Mouse (Mus musculus): ENCODE data around the gene Phtf2. TPM values are rescaled to one million over a fixed set of nuclear protein-coding genes. Genes with fewer than 3 reads are reported as not detected.
"Not testable (repeated sequence)": the region's sequence is repeated elsewhere in the genome, so short reads cannot be mapped to it uniquely, and the experiment has no call there.

The Phtf2 gene
- polyA plus RNA-seq, 1 experiment = 39.3 TPM

DNA sequence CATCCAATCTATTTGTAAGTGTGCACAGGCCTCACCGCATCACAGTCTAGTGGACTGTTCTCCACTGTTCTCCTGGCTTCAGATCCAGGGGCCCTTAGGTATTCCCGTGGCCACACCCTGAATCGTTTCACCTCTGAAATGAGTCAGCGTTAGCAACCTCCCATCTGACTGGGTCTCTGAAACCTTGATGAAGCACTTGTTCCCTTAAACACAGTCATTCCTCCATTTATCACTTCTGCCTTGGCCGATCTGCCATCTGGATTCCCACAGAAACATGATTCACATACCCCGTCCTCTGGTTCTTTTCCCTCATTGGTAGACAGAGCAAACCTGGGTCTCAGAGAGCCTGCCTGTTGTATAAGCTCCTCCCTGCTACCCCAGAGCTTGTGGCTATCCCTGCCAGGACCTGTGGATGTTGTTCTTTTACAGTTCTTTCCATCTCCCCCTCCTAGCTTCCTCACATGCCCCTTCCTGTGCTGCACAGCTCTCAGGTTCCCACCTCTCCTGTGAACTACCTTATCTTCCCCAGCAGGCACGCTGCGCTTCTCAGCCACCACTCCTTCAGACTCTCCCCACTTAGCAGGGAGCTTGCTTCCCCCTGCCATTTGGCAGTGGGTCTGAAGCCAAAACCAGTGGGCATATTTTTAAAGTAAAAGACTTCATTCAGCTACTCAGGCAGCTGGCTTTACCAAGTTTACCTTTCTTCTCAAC is 103.5 kb downstream of the Phtf2 start:
- Histone ChIP-seq H3K4me3 (ENCODE audit: low read depth, low read length) (no peak overlapping the region), H3K27me3 (ENCODE audit: control insufficient read depth, insufficient read depth, low read length, poor library complexity, severe bottlenecking) (no peaks in the 10 kb centered on the region), H3K4me1 (ENCODE audit: control insufficient read depth, insufficient read depth, low read length) (no peaks in the 10 kb centered on the region), H3K9ac (ENCODE audit: low read depth, poor library complexity, severe bottlenecking) (no peak overlapping the region), H3K36me3 (ENCODE audit: control insufficient read depth, insufficient read depth, low read length, poor library complexity, severe bottlenecking) (peaks cover 6% of the 10 kb centered on the region), H3K9me3 (replicated peaks; ENCODE audit: control insufficient read depth, insufficient read depth, low read length, poor library complexity, severe bottlenecking) (no peaks in the 10 kb centered on the region), H3K27ac (ENCODE audit: insufficient read depth, low read length) (no peak overlapping the region)
- no peak for TF ChIP-seq EP300 (IDR thresholded peaks at IDR 0.05; ENCODE audit: insufficient read depth, low read depth, low read length)
- TF ChIP-seq CTCF (IDR thresholded peaks at IDR 0.05; ENCODE audit: low read depth, low read length) = no peak
- no peak for TF ChIP-seq POLR2A (IDR thresholded peaks at IDR 0.05; ENCODE audit: insufficient read depth, low read length)

DNA sequence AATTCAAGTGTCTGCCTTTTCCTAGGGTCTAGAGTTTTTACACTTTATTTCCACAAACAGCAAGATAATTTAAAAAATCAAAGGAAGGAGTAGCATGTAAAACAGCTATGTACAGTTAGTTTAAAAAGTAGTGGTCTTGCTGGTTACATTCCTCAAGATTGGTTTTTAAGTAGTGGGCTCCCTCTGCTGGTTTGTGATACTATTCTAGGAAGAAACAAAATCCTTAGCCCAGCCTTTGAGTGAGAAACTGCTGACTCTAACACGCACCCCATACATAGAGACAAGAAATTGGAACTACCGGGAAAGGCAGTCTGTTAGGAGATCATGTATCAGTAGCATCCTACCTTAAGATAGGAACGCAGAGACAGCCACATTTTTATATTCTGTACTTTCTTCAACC is 108.6 kb downstream of the Phtf2 start:
- no peaks in the 10 kb centered on the region for H3K4me1 ChIP-seq (ENCODE audit: control insufficient read depth, insufficient read depth, low read length)
- no peaks in the 10 kb centered on the region for H3K9me3 ChIP-seq (replicated peaks; ENCODE audit: control insufficient read depth, insufficient read depth, low read length, poor library complexity, severe bottlenecking)
- H3K4me3 ChIP-seq (ENCODE audit: low read depth, low read length) = no peak overlapping the region
- no peak overlapping the region for H3K27ac ChIP-seq (ENCODE audit: insufficient read depth, low read length)
- TF ChIP-seq EP300 (IDR thresholded peaks at IDR 0.05; ENCODE audit: insufficient read depth, low read depth, low read length) (no peak), CTCF (IDR thresholded peaks at IDR 0.05; ENCODE audit: low read depth, low read length) (no peak), POLR2A (IDR thresholded peaks at IDR 0.05; ENCODE audit: insufficient read depth, low read length) (no peak)
- H3K36me3 ChIP-seq (ENCODE audit: control insufficient read depth, insufficient read depth, low read length, poor library complexity, severe bottlenecking) = peaks cover 11% of the 10 kb centered on the region
- no peaks in the 10 kb centered on the region for H3K27me3 ChIP-seq (ENCODE audit: control insufficient read depth, insufficient read depth, low read length, poor library complexity, severe bottlenecking)
- no peak overlapping the region for H3K9ac ChIP-seq (ENCODE audit: low read depth, poor library complexity, severe bottlenecking)

DNA sequence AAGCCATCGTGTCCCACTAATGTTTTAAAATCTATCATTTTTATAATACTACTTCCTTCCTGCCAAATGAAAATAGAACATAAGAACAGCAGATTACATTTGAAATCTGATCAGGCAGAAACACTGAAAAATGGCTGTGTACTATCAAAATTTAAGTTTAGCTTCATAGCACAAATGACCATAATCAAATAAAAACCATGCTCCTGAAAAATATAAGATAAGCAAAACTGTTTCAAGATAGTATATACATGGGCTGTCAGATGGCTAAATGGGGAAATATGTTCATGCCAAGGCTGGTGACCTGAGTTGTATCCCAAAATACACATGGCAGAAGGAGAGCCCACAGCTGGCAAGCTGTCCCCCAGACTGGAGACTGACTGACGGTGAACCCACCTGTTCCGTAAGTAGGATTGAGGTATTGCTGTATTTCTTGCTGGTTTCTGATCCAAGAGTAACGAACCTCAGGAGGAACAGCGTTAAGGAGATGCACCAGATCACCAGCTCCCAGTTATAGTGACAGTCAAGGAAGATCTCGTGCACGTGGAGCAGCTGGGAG is 116.5 kb downstream of the Phtf2 start:
- peaks cover 5% of the 10 kb centered on the region for H3K36me3 ChIP-seq (ENCODE audit: control insufficient read depth, insufficient read depth, low read length, poor library complexity, severe bottlenecking)
- H3K4me1 ChIP-seq (ENCODE audit: control insufficient read depth, insufficient read depth, low read length) = no peaks in the 10 kb centered on the region
- H3K27ac ChIP-seq (ENCODE audit: insufficient read depth, low read length) = no peak overlapping the region
- H3K9me3 ChIP-seq (replicated peaks; ENCODE audit: control insufficient read depth, insufficient read depth, low read length, poor library complexity, severe bottlenecking) = no peaks in the 10 kb centered on the region
- no peak overlapping the region for H3K9ac ChIP-seq (ENCODE audit: low read depth, poor library complexity, severe bottlenecking)
- no peaks in the 10 kb centered on the region for H3K27me3 ChIP-seq (ENCODE audit: control insufficient read depth, insufficient read depth, low read length, poor library complexity, severe bottlenecking)
- H3K4me3 ChIP-seq (ENCODE audit: low read depth, low read length) = no peak overlapping the region
- no peak for TF ChIP-seq CTCF (IDR thresholded peaks at IDR 0.05; ENCODE audit: low read depth, low read length)
- no peak for TF ChIP-seq EP300 (IDR thresholded peaks at IDR 0.05; ENCODE audit: insufficient read depth, low read depth, low read length)
- TF ChIP-seq POLR2A (IDR thresholded peaks at IDR 0.05; ENCODE audit: insufficient read depth, low read length) = no peak

DNA sequence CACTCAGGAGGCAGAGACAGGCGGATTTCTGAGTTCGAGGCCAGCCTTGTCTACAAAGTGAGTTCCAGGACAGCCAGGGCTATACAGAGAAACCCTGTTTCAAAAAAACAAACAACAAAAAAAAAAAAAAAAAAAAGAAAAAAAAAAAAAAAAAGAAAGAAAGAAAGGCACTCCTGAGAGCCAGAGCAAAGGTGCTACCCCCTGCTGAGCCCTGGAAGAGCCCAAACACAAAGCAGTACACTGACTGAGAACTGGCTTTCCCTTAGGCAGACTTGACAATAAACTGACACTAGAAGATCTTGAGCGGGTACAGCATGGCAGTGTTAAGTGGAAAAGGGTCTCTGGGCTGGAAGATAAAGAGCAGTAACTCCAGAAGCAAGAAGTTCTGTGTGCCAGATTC is 119.5 kb downstream of the Phtf2 start:
- H3K36me3 ChIP-seq (ENCODE audit: control insufficient read depth, insufficient read depth, low read length, poor library complexity, severe bottlenecking); H3K27ac ChIP-seq (ENCODE audit: insufficient read depth, low read length); H3K9me3 ChIP-seq (replicated peaks; ENCODE audit: control insufficient read depth, insufficient read depth, low read length, poor library complexity, severe bottlenecking): not testable (repeated sequence)

DNA sequence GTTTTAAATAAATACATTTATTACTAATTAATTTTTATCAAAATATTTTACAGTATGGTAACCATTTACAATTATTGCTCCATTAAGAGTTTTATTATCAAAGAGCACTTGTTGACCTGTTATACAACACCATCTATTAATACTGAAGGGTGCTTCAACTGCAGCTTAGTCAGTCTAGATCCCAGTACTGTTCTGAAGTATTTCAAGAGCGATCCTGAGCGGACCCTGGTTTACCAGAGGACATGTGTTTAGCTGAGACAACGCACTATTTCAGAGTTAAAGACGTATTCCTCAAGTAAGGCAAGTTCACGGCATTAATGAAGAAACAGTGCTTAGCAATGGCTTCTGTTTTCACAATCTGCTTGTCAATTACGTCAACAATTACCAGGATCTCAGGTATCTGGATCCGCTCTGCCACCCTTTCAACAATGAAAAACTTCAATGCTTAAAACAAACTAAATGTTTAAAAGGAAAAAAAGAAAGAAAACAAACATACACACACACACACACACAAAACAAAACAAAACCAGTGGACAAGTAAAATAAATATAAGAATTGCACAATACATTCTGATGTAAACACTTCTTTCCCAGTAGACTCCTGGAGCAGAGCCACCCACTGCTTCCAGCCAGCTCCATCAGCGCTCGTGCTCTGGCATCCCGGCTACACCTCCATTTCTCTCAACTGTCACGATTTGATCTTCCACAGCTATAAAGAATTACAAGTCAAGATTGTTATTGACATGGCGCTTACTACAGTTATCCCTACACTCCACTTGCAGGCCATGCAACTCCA is 121.4 kb downstream of the Phtf2 start:
- Histone ChIP-seq H3K27ac (ENCODE audit: insufficient read depth, low read length) (no peak overlapping the region), H3K9ac (ENCODE audit: low read depth, poor library complexity, severe bottlenecking) (no peak overlapping the region), H3K9me3 (replicated peaks; ENCODE audit: control insufficient read depth, insufficient read depth, low read length, poor library complexity, severe bottlenecking) (no peaks in the 10 kb centered on the region), H3K4me3 (ENCODE audit: low read depth, low read length) (no peak overlapping the region), H3K4me1 (ENCODE audit: control insufficient read depth, insufficient read depth, low read length) (no peaks in the 10 kb centered on the region), H3K27me3 (ENCODE audit: control insufficient read depth, insufficient read depth, low read length, poor library complexity, severe bottlenecking) (no peaks in the 10 kb centered on the region), H3K36me3 (ENCODE audit: control insufficient read depth, insufficient read depth, low read length, poor library complexity, severe bottlenecking) (peaks cover 5% of the 10 kb centered on the region)
- no peak for TF ChIP-seq POLR2A (IDR thresholded peaks at IDR 0.05; ENCODE audit: insufficient read depth, low read length)
- no peak for TF ChIP-seq EP300 (IDR thresholded peaks at IDR 0.05; ENCODE audit: insufficient read depth, low read depth, low read length)
- TF ChIP-seq CTCF (IDR thresholded peaks at IDR 0.05; ENCODE audit: low read depth, low read length) = no peak

More for the DNA sequence above, 119.5 kb downstream of the Phtf2 start:
- not testable (repeated sequence) for H3K4me1 ChIP-seq (ENCODE audit: control insufficient read depth, insufficient read depth, low read length); H3K27me3 ChIP-seq (ENCODE audit: control insufficient read depth, insufficient read depth, low read length, poor library complexity, severe bottlenecking); H3K4me3 ChIP-seq (ENCODE audit: low read depth, low read length); H3K9ac ChIP-seq (ENCODE audit: low read depth, poor library complexity, severe bottlenecking)

DNA sequence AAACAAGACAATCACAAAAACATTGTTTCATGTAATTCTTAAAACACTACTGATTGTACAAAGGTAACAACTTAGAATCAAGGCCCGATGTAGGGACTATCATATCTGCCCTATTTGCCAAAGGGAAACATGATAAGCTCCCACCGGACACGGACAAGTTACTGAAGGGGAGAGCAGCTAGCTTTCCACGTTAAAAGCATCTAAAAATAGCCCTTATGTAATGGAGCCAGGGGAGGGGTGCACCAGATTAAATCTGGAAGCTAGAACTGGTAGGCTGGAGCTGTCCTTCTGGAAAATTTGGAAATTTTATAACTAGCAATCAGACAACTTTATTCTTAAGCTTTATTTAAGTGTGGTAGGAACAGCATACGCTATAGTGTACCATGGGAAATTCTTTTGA is 122.2 kb downstream of the Phtf2 start:
- Histone ChIP-seq H3K4me3 (ENCODE audit: low read depth, low read length) (no peak overlapping the region), H3K27me3 (ENCODE audit: control insufficient read depth, insufficient read depth, low read length, poor library complexity, severe bottlenecking) (no peaks in the 10 kb centered on the region), H3K4me1 (ENCODE audit: control insufficient read depth, insufficient read depth, low read length) (no peaks in the 10 kb centered on the region), H3K27ac (ENCODE audit: insufficient read depth, low read length) (no peak overlapping the region), H3K9ac (ENCODE audit: low read depth, poor library complexity, severe bottlenecking) (no peak overlapping the region), H3K9me3 (replicated peaks; ENCODE audit: control insufficient read depth, insufficient read depth, low read length, poor library complexity, severe bottlenecking) (peaks cover 4% of the 10 kb centered on the region; the same call in 1 of the 2 replicates), H3K36me3 (ENCODE audit: control insufficient read depth, insufficient read depth, low read length, poor library complexity, severe bottlenecking) (peaks cover 5% of the 10 kb centered on the region)
- TF ChIP-seq CTCF (IDR thresholded peaks at IDR 0.05; ENCODE audit: low read depth, low read length) = no peak
- no peak for TF ChIP-seq POLR2A (IDR thresholded peaks at IDR 0.05; ENCODE audit: insufficient read depth, low read length)
- no peak for TF ChIP-seq EP300 (IDR thresholded peaks at IDR 0.05; ENCODE audit: insufficient read depth, low read depth, low read length)

Measured in ES-Bruce4 (cell line).